Mouse (Mus musculus): Measurements from ENCODE around the gene Arrdc2.

DNA sequence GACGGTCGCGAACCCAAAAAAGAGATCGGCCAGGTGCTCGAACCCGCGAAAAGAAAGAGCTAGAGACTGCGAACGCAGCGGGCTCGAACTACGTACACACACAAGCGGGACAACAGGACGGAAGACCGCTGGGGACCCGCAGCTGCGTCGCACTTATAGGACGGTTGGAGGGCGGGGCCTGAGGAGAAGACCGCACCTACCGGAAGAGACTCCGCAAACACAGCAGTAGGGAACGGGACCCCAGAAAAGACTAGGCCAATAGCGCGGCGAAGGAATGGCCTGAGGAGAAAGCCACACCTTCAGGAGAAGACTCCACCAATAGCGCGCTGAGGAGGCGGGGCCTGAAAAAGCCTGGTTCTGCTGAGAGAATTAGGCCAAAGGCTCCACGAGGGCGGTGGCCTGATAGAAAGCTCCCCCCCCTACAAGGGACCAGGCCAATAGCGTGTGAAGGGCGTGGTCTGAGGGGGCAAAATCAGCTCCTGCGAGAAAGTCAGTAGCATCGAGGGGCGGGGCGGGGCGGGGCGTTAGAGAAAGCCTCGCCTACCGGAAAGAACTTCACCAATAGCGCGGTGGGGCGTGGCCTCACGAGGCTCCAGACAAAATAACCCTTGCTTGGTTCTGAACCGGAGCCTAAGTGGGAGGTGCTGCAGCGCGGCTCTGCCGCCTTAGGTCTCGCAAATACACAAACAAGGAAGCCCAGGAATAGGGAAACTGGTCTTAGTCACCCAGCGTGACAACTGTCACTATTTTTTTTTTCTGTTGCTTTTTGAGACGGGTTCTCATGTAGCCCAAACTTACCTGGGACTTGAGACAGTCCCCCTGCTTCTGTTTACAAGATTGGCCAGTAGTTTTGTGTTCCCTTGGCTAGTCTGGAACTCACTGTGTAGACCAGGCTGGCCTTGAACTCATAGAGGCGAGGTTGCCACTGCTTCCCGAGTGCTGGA lies at the start of gene Arrdc2:
- peak; percentile 100 for TF ChIP-seq POLR2A (IDR thresholded peaks at IDR 0.05; ENCODE audit: borderline replicate concordance, extremely low read depth, low read depth, low read length)
- TF ChIP-seq CTCF (IDR thresholded peaks at IDR 0.05; ENCODE audit: insufficient read depth, low read length) = no peak
